Mouse (Mus musculus): Measurements from ENCODE around the gene 2310057N15Rik. TPM values are rescaled to one million over a fixed set of nuclear protein-coding genes. Genes with fewer than 3 reads are reported as not detected.

2310057N15Rik gene
- polyA plus RNA-seq (2017; shearing (Covaris generic)) = not detected

GRCm38 (mm10) chr16:88774106-88774505 is at the start of gene 2310057N15Rik:
Gene 2310057N15Rik, minus strand, starts transcription at chr16:88774206.

GRCm38 (mm10) chr16:88820066-88820465 is 46.1 kb upstream of the 2310057N15Rik start, which contains the start of gene Krtap15:
Gene Krtap15, plus strand, starts transcription at chr16:88820215.

GRCm38 (mm10) chr16:88811827-88812226 is 37.8 kb upstream of the 2310057N15Rik start, which contains the start of gene Gm20741:
Gene Gm20741, minus strand, starts transcription at chr16:88812220.

GRCm38 (mm10) chr16:88777596-88777995 is 3.6 kb upstream of the 2310057N15Rik start, which contains the start of gene Gm5965:
Gene Gm5965, plus strand, starts transcription at chr16:88777896.

GRCm38 (mm10) chr16:88758547-88758946 is 15.5 kb downstream of the 2310057N15Rik start, which contains the start of gene 2310034C09Rik:
Gene 2310034C09Rik, plus strand, starts transcription at chr16:88758847.

GRCm38 (mm10) chr16:88751535-88751934 is 22.5 kb downstream of the 2310057N15Rik start, which contains the start of gene Krtap13:
Gene Krtap13, minus strand, starts transcription at chr16:88751635.

GRCm38 (mm10) chr16:88728812-88729275 is 45.2 kb downstream of the 2310057N15Rik start, which contains the start of gene Krtap13-1:
Gene Krtap13-1, plus strand, starts transcription at chr16:88728862.

Other genes starting within 250 kb of the 2310057N15Rik start
- not detected for gene Cldn8, start 211.0 kb downstream of the 2310057N15Rik start, polyA plus RNA-seq (2017; shearing (Covaris generic))
- gene Krtap24-1, start 161.9 kb downstream of the 2310057N15Rik start, polyA plus RNA-seq (2017; shearing (Covaris generic)) = not detected
- not detected for gene 2310079G19Rik, start 146.5 kb downstream of the 2310057N15Rik start, polyA plus RNA-seq (2017; shearing (Covaris generic))
- not detected for gene Krtap26-1, start 126.4 kb downstream of the 2310057N15Rik start, polyA plus RNA-seq (2017; shearing (Covaris generic))
- gene Krtap27-1, start 102.5 kb downstream of the 2310057N15Rik start, polyA plus RNA-seq (2017; shearing (Covaris generic)) = not detected
- not detected for gene 2310061N02Rik, start 66.2 kb downstream of the 2310057N15Rik start, polyA plus RNA-seq (2017; shearing (Covaris generic))
- not detected for gene Krtap13-1, start 45.3 kb downstream of the 2310057N15Rik start, polyA plus RNA-seq (2017; shearing (Covaris generic))
- not detected for gene Krtap13, start 22.6 kb downstream of the 2310057N15Rik start, polyA plus RNA-seq (2017; shearing (Covaris generic))
- gene 2310034C09Rik, start 15.4 kb downstream of the 2310057N15Rik start, polyA plus RNA-seq (2017; shearing (Covaris generic)) = not detected
- not detected for gene Gm5965, start 3.7 kb upstream of the 2310057N15Rik start, polyA plus RNA-seq (2017; shearing (Covaris generic))
- gene Gm20741, start 38.0 kb upstream of the 2310057N15Rik start, polyA plus RNA-seq (2017; shearing (Covaris generic)) = not detected
- gene Krtap15, start 46.0 kb upstream of the 2310057N15Rik start, polyA plus RNA-seq (2017; shearing (Covaris generic)) = not detected
- not detected for gene Krtap14, start 51.9 kb upstream of the 2310057N15Rik start, polyA plus RNA-seq (2017; shearing (Covaris generic))
- not detected for gene Krtap19-1, start 95.2 kb upstream of the 2310057N15Rik start, polyA plus RNA-seq (2017; shearing (Covaris generic))
- gene Krtap19-2, start 100.1 kb upstream of the 2310057N15Rik start, polyA plus RNA-seq (2017; shearing (Covaris generic)) = not detected
- not detected for gene Krtap19-3, start 103.8 kb upstream of the 2310057N15Rik start, polyA plus RNA-seq (2017; shearing (Covaris generic))
- gene Krtap19-4, start 110.9 kb upstream of the 2310057N15Rik start, polyA plus RNA-seq (2017; shearing (Covaris generic)) = not detected
- gene Krtap19-5, start 122.3 kb upstream of the 2310057N15Rik start, polyA plus RNA-seq (2017; shearing (Covaris generic)) = not detected
- gene Krtap19-9b, start 158.1 kb upstream of the 2310057N15Rik start, polyA plus RNA-seq (2017; shearing (Covaris generic)) = not detected
- gene Krtap16-3, start 188.7 kb upstream of the 2310057N15Rik start, polyA plus RNA-seq (2017; shearing (Covaris generic)) = not detected
- not detected for gene Krtap22-2, start 236.6 kb upstream of the 2310057N15Rik start, polyA plus RNA-seq (2017; shearing (Covaris generic))
- not detected for gene Gm10229, start 241.1 kb upstream of the 2310057N15Rik start, polyA plus RNA-seq (2017; shearing (Covaris generic))